In the genomic region with DNA sequence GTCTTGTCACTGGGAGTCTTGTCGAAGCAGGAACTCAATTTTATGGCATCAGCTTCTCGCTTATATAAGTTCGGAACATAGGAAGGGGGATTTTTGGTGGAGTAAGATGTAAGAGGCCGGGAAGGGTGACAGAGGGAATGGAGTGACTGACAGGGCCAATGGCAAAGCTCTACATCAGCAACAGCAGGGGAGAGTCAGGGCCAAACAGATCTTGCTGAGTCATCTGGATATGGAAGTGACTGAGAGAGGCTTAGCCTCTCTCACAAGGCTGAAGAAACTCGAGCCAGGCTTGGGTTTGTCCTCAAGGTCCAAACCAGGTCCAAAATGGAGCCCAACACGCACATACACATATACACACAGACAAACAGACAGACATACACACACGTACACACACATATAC, we compare ENCODE assay signal across 19 mouse cellular contexts. TPM values are rescaled to one million over a fixed set of nuclear protein-coding genes. Genes with fewer than 3 reads are reported as not detected.
DNase-seq lines count a peak whose midpoint lies in the region.
"Had no signal": no experiment of that assay in that cellular context is flagged by ENCODE, and none has a peak within 500 bp of the region (broad histone marks: within the 10 kb centered on the region; RNA-seq: fewer than 3 reads in every experiment).

No protein-coding gene starts in this region.

- peak; percentile 17 to 58 for DNase-seq in adrenal gland, adult (ENCODE audit: inconsistent age in 2 of 2, low spot score in 1 of 2)
- no peak for DNase-seq in adrenal gland, postnatal 4 days (ENCODE audit: low spot score in 2 of 2)
- peak; percentile 20 to 32 for DNase-seq in adrenal gland, postnatal 36 days
- DNase-seq in adrenal gland, postnatal 25 days, result no peak
- peak; percentile 35 for DNase-seq in 416B (ENCODE audit: low read depth)
- DNase-seq in gastrocnemius, postnatal 4 days (ENCODE audit: low spot score in 2 of 2), result no peak
- DNase-seq: adrenal gland, postnatal 10 days; B cell, adult 2 months; cerebellum, adult 11 months; cerebellum, adult 2 months; cerebellum, adult 9-11 months; cerebellum, postnatal 25 days; forebrain, postnatal 0 days; gastrocnemius, adult 2 months; gastrocnemius, postnatal 14 days; heart, postnatal 14 days; heart, postnatal 4 days; kidney, adult 18-20 months; kidney, adult 9 months had no signal

RNA-seq across cellular contexts. Expression of a gene that starts 23.3 kb away (rescaled TPM):
- total RNA-seq in adrenal gland, postnatal 4 days (2021), result 10 to 100 TPM; 43.7 to 48.6 TPM
- 10 to 100 TPM; 30.9 to 33.7 TPM for total RNA-seq in adrenal gland, postnatal 36 days (2021)
- total RNA-seq in adrenal gland, postnatal 25 days (2021), result 36.9 and 40.3 TPM in 2 replicates
- total RNA-seq in gastrocnemius, postnatal 4 days (2021), result 10 to 100 TPM; 39.7 to 41.9 TPM

Comparison
In these comparisons a context has a peak if more than half of its experiments do, and no peak if none do; other contexts are left out.
1. DNase-seq: peak in adrenal gland, adult (2 of 2), adrenal gland, postnatal 36 days (2 of 2) and 416B (single experiment); none in adrenal gland, postnatal 4 days (0 of 2), adrenal gland, postnatal 25 days (single experiment) and gastrocnemius, postnatal 4 days (0 of 2).